Mouse (Mus musculus) layer of hippocampus, postnatal 10 days (tissue): ENCODE measurements around the gene Hist1h4b. TPM values are rescaled to one million over a fixed set of nuclear protein-coding genes. Genes with fewer than 3 reads are reported as not detected.
"Not testable (repeated sequence)": the region's sequence is repeated elsewhere in the genome, so short reads cannot be mapped to it uniquely, and the experiment has no call there.

Experiments used
- DNase-seq, 2 experiments: peaks; one replicate each; pipeline ENCODE4 v3.0.0; 2021; ENCODE audit warnings: low spot score in 2 of 2
- total RNA-seq, 2 experiments: library from RNA; stranded (reverse); gene quantifications; 2 replicates each; pipeline ENCODE4 v1.2.3; 2021

Gene Hist1h4b
- total RNA-seq, 2 experiments from 2014 or later: 80.9 to 84.6 TPM

DNA sequence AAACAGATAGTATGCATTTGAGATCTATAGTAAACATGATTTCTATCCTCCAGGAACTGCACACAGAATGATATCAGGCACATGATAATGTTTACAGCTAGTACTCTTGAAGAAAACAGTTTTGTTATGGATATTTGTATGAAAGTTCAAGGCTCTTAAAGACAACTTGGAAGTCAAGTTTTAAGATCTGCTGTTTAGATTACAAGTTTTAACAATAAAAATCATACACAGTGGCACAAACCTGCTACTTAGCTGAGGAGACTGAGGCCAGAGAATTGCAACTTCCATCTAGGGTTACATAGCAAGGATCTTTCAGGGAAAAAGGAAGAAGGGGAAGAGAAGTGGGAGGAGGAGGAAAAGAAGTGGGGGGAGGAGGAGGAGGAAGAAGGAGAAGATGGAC, 1.8 kb upstream of the Hist1h4b start:
- DNase-seq: no peak

DNA sequence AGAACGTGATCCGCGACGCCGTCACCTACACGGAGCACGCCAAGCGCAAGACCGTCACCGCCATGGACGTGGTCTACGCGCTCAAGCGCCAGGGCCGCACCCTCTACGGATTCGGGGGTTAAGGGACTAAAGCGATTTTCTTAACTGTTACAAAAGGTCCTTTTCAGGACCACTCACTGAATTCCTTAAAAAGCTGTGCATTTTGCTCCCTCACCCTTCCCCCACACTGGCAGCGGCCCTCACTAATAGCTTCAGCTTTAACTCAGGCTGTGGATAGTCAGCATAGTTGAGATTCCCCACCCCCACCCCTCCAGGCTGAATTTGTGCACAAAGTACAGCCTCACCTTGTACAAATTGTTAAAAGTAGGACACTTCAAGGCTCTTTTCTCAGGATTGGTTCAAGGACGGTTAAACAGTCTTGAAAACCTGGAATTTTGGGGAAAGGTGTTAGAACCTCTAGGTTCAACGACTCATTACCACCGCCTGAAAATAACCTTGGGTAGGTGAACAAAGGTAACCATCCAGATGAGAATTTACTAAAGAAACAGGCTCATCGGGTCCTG, 479 bp downstream of the Hist1h4b start:
- peak in 1 of 2 experiments; percentile 15 for DNase-seq

DNA sequence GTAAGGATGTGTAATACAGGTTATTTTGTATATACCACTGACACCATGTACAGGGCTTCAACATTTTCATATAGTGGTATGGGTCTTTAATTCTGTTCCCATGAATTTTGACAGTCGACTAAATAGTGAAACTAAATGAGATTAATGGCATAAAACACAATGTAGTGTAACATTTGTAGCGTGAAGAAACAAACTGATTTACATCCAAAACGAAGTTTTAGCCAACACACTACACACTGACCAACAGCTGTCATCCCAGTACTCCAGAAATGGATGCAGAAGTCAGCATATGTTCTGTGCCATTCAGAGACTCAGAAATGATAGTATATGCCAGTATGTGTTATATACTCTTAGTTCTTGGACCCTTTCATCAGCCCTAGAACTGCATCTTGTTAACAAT, 1.1 kb downstream of the Hist1h4b start:
- DNase-seq: no peak

DNA sequence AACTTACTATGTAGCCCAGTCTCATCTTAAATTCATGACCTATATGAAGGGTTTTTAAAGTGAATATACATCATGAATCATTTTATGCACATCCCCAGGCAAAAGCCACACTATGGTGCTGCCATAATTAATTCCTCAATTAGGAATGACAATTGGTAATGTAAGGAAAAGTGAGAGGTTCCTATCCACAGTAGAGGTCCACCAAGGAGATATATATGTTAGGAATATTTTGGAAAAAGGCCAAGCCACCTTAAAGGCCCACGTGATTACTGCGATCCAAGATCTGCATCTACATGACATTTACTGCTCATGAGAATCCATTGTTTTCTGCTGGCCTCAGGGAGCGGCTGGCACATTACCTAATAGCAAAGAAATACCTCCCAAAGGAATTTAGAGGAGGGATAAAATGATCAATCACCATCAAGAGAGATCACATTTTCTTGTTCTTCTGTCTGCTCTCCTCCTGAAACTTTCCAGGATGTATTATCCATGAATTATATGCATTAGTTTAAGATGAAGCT, 2.5 kb downstream of the Hist1h4b start:
- DNase-seq: no peak

DNA sequence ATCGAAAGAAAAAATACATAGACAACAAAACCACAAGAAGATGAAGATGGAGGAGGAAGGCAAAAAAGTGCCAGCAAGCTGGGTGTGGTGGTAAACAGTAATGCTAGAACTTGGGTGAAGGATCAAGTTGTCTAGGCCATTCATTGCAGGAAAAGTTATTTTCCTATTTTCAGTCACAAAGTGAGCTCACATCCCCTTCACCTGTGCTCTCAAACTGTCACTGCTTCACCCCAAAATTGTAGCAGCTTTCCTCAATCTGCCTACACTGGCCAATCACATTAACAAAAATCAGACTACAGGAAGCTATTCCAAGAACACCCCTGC, 3.1 kb downstream of the Hist1h4b start:
- DNase-seq: no peak

DNA sequence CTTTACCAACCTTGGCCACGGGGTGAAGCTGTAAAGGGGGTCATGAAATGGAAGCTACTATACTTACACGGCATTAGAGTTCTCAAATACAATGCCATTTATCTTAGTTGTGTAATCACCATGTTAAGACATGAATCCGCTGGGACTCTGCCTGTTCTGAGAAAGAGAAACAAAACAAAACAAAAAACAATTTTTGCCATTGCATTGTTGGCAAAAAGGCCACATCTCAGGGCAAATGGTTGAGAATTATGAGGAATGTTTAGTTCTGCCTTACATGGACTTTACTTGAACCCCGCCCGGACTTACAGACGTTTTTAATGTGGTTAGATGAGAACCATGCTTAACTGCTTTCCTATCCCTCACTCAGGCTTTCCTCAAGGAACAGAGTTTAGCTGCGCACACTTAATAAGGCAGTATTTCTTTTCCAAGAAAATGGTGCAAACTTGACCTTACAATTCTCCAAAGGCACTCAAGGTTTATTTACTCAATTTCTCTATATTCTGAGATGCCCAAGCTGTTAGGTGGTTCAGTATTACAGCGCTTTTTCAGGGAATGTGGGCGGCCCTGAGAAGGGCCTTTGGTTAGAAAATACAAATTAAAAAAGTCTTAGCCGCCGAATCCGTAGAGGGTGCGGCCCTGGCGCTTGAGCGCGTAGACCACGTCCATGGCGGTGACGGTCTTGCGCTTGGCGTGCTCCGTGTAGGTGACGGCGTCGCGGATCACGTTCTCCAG, 3.6 kb downstream of the Hist1h4b start:
- no peak for DNase-seq

DNA sequence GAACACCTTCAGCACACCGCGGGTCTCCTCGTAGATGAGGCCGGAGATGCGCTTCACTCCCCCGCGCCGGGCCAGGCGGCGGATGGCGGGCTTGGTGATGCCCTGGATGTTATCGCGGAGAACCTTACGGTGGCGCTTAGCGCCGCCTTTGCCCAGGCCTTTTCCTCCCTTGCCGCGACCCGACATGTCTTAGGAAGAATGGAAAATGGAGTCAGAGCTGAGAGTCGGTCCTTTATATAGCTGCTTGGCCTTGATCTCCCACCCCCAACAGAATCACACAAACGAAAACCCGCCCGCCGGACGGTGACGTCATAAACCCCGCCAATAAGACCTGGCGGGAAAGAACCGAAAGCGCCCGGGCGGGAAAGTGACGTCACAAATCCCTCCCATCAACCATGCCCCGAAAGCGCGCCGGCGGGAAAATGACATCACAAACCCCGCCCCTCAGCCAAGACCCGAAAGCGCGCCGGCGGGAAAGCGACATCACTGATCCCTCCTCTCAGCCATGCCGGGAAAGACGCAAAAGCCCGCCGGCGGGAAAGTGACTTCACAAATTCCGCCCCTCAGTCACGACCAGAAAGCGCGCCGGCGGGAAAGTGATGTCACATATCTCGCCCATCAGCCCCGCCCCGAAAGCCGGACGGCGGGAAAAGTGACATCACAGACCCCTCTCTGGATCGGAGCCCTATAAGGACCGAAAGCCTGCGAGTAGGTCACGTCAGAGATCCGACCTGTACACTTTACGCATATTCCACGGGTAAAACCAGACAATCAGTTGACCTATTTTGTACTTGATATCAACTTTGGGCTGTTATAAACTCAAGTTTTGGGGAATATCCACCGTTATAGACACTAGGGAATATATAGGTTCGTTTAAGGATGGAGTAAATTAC, 4.4 kb downstream of the Hist1h4b start, which contains the start of gene Hist1h4a:
Hist1h4a (minus strand) TSS at position 259 of the 893 bp plus-strand sequence.
- DNase-seq: peak; percentile 98

DNA sequence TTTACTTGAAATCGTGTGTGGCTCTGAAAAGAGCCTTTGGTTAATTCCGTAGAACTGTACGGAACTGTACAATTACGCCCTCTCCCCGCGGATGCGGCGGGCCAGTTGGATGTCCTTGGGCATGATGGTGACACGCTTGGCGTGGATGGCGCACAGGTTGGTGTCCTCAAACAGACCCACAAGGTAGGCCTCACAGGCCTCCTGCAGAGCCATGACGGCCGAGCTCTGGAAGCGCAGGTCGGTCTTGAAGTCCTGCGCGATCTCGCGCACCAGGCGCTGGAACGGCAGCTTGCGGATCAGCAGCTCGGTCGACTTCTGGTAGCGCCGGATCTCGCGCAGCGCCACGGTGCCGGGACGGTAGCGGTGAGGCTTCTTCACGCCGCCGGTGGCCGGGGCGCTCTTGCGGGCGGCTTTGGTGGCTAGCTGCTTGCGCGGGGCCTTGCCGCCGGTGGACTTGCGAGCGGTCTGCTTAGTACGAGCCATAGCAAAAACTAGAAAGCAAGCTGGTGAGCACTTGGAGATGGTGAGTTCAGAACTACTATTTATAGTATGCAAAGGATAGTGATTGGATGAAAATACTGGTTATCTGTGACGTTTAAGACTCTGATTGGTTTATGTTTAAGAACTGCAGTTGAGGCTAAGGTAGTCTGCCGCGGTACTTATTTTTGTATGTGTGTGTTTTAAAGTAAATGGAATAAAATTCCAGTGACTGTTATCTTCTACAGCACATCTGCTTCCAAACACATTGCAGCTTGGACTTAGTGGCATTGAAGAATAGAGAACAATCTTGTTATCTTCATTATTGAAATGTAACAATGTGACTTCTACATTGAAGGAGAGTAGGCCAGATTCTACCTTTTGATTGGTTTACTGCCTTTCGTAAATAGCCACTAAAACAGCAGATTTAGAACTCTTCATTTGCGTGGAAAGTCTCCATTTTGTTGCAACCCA, 5.3 kb downstream of the Hist1h4b start, which contains the start of gene Hist1h3a:
Hist1h3a (minus strand) TSS at position 516 of the 951 bp plus-strand sequence.
- DNase-seq: peak in 1 of 2 experiments; percentile 61

DNA sequence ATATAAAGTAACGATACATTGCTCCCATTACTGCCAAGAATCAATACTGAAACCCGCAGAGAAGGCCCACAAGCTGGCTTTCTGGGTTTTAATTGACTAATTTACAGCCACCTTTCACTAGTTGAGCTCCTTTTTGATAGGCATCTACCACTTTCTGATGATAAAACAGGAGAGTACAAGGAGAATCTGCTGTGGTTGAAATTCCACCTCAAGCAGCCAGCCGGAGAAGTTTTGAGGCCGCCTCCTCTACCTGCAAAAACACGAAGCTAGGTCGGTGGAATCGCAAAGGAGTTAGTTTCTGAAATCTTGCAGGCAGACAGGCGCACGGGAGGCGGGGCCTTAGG, 6.4 kb downstream of the Hist1h4b start:
- no peak for DNase-seq

DNA sequence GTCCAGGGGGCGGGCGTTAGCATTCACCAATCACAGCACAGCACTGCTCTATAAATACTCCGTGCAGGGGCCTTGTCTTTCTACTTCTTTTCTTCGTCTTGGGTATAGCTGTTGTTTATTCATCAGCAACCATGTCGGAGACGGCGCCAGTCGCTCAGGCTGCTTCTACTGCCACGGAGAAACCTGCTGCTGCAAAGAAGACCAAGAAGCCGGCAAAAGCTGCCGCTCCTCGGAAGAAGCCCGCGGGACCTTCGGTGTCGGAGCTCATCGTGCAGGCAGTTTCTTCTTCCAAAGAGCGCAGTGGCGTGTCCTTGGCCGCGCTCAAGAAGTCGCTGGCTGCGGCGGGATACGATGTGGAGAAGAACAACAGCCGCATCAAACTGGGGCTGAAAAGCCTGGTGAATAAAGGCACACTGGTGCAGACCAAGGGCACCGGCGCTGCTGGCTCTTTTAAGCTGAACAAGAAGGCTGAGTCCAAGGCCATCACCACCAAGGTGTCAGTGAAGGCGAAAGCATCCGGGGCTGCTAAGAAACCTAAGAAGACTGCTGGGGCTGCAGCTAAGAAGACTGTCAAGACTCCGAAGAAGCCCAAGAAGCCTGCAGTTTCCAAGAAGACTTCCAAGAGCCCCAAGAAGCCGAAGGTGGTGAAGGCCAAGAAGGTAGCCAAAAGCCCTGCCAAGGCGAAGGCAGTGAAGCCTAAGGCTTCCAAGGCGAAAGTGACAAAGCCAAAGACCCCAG, 6.9 kb downstream of the Hist1h4b start, which contains the start of gene Hist1h1a:
Hist1h1a (plus strand) TSS at position 81 of the 738 bp plus-strand sequence.
- peak; percentile 69 to 82 for DNase-seq

DNA sequence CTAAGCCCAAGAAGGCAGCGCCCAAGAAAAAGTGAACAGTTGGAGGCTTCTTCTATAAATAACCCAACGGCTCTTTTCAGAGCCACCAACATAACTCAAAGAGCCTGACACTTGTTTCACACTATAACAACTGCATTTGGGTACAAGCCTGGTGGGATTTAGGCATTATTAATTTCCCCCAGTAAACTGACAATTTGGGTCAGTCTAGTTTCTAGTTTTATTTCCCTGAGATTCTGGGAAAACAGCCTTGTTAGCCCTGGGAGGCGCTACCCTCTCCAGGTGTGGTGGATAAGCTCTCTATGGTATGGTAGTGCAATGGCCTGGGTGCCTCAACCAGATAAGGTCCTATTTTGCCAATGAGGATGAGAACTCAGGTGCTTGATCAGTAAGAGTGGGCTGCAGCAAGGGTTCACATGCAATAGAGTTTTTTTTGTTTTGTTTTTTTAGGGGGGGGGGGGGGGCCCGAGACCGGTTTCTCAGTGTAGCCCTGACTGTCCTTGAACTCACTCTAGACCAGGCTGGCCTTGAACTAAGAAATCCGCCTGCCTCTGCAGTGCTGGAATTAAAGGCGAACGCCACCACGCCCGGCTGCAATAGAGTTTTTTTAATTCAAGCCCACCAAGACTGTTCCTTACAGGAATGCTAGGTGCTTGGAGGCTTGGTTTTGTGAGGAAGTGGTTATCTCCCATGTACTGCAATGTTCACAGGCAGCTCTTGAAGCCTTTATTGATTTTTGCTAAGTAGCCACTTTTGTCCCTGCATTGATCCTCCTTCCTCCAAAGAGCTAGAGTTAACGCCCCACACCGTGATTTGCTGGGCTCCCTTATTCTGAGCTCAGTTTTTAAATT, 7.7 kb downstream of the Hist1h4b start:
- no peak for DNase-seq

DNA sequence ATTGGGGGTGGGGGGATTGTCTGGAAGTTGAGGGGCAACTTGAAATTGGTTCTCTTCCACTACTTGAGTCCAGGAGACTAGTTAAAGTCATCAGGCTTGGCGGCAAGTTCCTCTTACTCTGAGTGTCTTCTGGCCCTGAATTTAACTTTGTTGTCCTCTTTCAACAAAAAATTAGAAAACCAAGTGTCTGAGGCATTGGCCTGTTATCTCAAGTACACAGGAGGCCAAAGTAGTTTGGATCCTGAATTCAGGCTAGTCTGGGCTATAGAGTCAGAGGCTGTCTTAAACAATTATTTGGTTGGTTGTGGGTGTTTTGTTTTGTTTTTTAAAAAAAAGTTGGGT, 8.3 kb downstream of the Hist1h4b start:
- no peak for DNase-seq

DNA sequence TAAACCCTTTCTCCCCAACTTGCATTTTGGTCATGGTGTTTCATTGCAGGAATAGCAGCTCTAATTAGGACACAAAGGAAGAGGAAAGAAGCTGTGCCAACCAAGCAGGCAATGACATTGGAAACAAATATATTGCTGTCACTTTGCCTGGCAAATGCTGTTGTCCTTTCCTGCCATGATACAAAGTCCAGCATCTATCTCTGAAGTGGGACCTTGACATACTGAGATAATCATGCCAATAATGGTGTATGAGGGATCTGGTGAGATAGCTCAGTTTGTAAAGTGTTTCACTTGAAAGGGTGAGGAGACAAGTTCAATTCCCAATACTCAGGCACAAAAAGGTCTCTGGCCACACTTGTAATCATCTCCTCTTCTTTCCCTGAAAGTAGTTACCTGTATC, 10.0 kb downstream of the Hist1h4b start:
- no peak for DNase-seq

DNA sequence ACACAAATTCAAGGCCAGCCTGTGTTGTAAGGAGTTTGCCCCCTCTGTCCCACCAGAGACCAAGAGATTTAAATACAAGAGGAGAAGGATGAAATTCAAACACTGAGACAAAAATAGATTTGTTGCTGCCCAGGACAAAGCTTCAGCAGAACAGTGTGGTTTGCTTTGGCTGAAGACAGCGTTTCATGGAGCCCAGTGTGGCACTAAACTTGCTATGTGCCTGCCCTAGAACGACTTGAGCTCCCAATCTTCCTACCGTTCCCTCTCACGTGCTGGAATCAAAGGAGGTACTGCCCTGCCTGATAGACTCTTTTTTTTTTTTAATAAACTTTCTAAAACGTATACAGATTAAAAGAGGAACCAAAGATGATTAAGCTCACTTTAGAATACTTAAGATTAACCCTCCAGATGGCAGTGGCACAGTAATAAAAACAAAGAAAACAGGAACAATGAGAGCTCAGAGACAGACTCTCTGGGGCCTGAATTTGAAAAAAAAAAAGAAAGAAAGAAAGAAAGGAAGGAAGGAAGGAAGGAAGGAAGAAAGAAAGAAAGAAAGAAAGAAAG, 12.1 kb downstream of the Hist1h4b start:
- no peak for DNase-seq

DNA sequence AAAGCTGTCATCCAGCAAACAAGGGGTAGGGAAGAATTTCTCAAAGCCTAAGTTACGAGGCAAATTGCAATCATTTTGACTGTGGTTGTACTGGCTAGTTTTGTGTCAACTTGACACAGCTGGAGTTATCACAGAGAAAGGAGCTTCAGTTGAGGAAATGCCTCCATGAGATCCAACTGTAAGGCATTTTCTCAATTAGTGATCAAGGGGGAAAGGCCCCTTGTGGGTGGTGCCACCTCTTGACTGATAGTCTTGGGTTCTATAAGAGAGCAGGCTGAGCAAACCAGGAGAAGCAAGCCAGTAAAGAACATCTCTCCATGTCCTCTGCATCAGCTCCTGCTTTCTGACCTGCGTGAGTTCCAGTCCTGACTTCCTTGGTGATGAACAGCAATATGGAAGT, 12.8 kb downstream of the Hist1h4b start, which contains the start of gene Trim38:
Trim38 (plus strand) TSS at position 301 of the 400 bp plus-strand sequence.
- DNase-seq: not testable (repeated sequence)

DNA sequence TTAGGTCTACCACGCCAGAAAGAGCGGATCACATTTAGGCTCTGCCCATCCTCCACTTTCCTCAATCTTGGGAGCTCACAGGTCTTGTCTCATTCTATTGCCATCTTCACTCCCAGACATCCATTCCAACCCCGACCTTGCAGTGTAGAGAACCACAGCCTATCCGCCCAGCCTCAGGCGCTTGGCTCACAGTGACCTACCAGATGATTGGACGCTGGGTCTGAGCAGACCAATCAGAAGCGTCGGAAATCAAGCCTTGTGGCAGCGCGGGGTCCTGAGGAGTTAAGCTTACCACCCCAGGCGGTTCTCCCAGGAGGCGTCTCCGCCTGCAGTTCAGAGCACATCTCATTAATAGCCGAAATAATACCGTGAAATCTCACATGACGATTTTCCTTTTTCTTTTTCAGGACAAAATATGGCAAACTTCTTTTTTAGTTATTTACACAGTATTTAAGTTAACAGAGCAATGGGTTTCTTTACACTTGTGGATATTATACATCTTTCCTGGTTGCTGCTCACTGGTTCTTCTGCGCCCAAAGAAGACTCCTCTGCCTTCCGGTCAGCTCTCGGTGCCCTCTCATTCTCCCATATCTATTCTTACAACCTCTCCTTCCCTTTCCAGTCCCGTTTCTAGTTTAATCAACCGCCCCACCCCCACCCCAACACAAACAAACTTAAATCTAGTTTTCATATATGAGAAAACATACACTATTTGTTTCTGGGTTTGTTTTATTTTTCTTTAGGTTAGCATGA, 15.9 kb downstream of the Hist1h4b start:
- peak; percentile 37 to 40 for DNase-seq

DNA sequence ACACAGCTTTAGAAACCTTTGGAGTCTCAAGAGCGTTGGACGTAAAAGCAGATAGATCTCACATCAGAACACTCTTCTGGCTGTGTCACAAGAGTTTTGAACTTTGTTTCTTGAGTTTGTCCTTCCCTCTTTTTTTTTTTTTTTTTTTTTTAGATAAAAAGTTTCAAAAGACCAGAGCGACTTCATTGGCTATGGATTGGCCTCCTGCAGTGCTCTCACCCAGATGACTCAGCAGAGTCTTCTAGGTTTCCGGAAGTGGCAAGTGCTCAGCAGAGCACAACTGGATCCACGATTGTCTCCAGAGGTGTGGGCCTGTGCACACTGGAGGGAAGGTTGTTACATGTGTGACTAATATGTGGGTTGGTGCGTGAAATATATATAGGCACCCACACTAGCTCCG, 21.5 kb downstream of the Hist1h4b start:
- DNase-seq: no peak

DNA sequence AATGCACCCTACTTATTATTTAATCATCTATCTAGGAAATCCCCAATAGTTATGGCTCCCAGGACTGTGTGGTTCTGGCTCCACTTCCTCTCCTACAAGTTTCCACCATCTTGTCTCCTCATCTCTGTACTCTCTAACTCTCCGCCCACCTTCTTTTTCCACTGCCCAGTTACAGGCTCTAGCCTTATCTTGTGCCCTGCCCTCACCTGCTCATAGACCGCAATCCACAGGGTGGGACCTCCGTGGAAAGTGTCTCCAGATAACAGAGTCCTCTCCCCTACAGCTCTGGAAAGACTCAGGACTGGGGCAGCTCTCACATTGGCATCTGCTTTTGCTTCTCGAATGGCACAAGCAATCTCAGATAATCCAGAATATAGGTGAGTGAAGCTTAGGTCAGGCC, 22.2 kb downstream of the Hist1h4b start:
- DNase-seq: no peak
